In genomic region chr16:76216184-76216583, GRCm38 (mm10) we compare ENCODE assay signal across 20 mouse cellular contexts.
DNase-seq lines count a peak whose midpoint lies in the region; ATAC-seq and TF ChIP-seq lines count a peak whose summit lies in the region.
"Had no signal": no experiment of that assay in that cellular context is flagged by ENCODE, and none has a peak within 500 bp of the region (broad histone marks: within the 10 kb centered on the region; RNA-seq: fewer than 3 reads in every experiment).

No protein-coding gene starts in this region.

- 59% methylated on average over 8 of the region's 9 CpGs for WGBS in forebrain, embryonic 10.5 days
- 50% methylated on average over 8 of the region's 9 CpGs for WGBS in forebrain, embryonic 14.5 days
- WGBS in kidney, embryonic 14.5 days: 33% methylated on average over 8 of the region's 9 CpGs
- WGBS in midbrain, postnatal 0 days: 59% methylated on average over 8 of the region's 9 CpGs

- no peak for DNase-seq in forebrain, embryonic 10.5 days (ENCODE audit: extremely low spot score, low spot score)
- DNase-seq in forebrain, embryonic 14.5 days (ENCODE audit: low spot score): no peak
- no peak for DNase-seq in kidney, adult 18-20 months
- DNase-seq in lung, postnatal 10 days: peak; percentile 11
- DNase-seq in lung, postnatal 25 days (ENCODE audit: low spot score): no peak
- DNase-seq in retina, embryonic 14.5 days (ENCODE audit: low spot score): peak; percentile 21
- no peak for DNase-seq in midbrain, postnatal 0 days (ENCODE audit: low spot score)
- DNase-seq: adrenal gland, postnatal 14 days; cerebellum, adult 9-10 months; embryo, embryonic 11 days; gastrocnemius, postnatal 14 days; liver, postnatal 0 days; spleen, adult 18-20 months; thymus, adult 2 months had no signal

- no peak overlapping the region for H3K4me3 ChIP-seq in forebrain, embryonic 10.5 days
- H3K4me3 ChIP-seq in forebrain, embryonic 14.5 days (ENCODE audit: low read depth, low read length): no peak overlapping the region
- no peak overlapping the region for H3K4me3 ChIP-seq in kidney, embryonic 14.5 days (ENCODE audit: low read length)
- H3K4me3 ChIP-seq in midbrain, postnatal 0 days (ENCODE audit: low read depth, low read length): no peak overlapping the region
- H3K4me3 ChIP-seq: hindbrain, embryonic 10.5 days; limb, embryonic 13.5 days; midbrain, embryonic 10.5 days; neural tube, embryonic 15.5 days had no signal

- H3K9ac ChIP-seq in forebrain, embryonic 14.5 days (ENCODE audit: low read length): no peak overlapping the region
- H3K9ac ChIP-seq in kidney, embryonic 14.5 days (ENCODE audit: low read depth, low read length): no peak overlapping the region
- no peak overlapping the region for H3K9ac ChIP-seq in midbrain, postnatal 0 days (replicated peaks; ENCODE audit: low read length, poor library complexity, severe bottlenecking)
- H3K9ac ChIP-seq: limb, embryonic 13.5 days; liver, postnatal 0 days; neural tube, embryonic 15.5 days had no signal

- no peak for TF ChIP-seq CTCF in midbrain, postnatal 0 days (IDR thresholded peaks at IDR 0.05)

- 0 out of 2 replicates have a peak overlapping the region, but pooled peaks have one; percentile 48 for H3K27ac ChIP-seq in forebrain, embryonic 10.5 days
- no peak overlapping the region for H3K27ac ChIP-seq in forebrain, embryonic 14.5 days (ENCODE audit: low read depth, low read length)
- H3K27ac ChIP-seq in kidney, embryonic 14.5 days (ENCODE audit: low read depth, low read length): peak overlapping the region; percentile 4; the same call in 1 of the 2 replicates
- no peak overlapping the region for H3K27ac ChIP-seq in midbrain, postnatal 0 days (ENCODE audit: low read depth, low read length)
- H3K27ac ChIP-seq: hindbrain, embryonic 10.5 days; limb, embryonic 13.5 days; midbrain, embryonic 10.5 days; neural tube, embryonic 15.5 days had no signal

- no peaks in the 10 kb centered on the region for H3K27me3 ChIP-seq in forebrain, embryonic 10.5 days (ENCODE audit: poor library complexity, severe bottlenecking)
- no peaks in the 10 kb centered on the region for H3K27me3 ChIP-seq in forebrain, embryonic 14.5 days (replicated peaks; ENCODE audit: control insufficient read depth, insufficient read depth, low read length)
- no peaks in the 10 kb centered on the region for H3K27me3 ChIP-seq in kidney, embryonic 14.5 days (ENCODE audit: control insufficient read depth, insufficient read depth, low read length)
- no peaks in the 10 kb centered on the region for H3K27me3 ChIP-seq in midbrain, postnatal 0 days (ENCODE audit: insufficient read depth, low read length)
- H3K27me3 ChIP-seq: CH12.LX; limb, embryonic 13.5 days; neural tube, embryonic 15.5 days had no signal

- ATAC-seq in forebrain, embryonic 14.5 days: no peak
- ATAC-seq in kidney, embryonic 14.5 days (ENCODE audit: low FRiP score, low TSS enrichment): no peak
- no peak for ATAC-seq in midbrain, postnatal 0 days (ENCODE audit: low FRiP score)
- ATAC-seq: liver, postnatal 0 days had no signal

- peaks cover 8% of the 10 kb centered on the region; the same call in 1 of the 2 replicates for H3K4me1 ChIP-seq in forebrain, embryonic 10.5 days
- H3K4me1 ChIP-seq in forebrain, embryonic 14.5 days (ENCODE audit: control insufficient read depth, insufficient read depth, low read length): no peaks in the 10 kb centered on the region
- no peaks in the 10 kb centered on the region for H3K4me1 ChIP-seq in kidney, embryonic 14.5 days (ENCODE audit: control insufficient read depth, insufficient read depth, low read length)
- no peaks in the 10 kb centered on the region for H3K4me1 ChIP-seq in midbrain, postnatal 0 days (ENCODE audit: insufficient read depth, low read length)
- H3K4me1 ChIP-seq: hindbrain, embryonic 10.5 days; limb, embryonic 13.5 days; midbrain, embryonic 10.5 days; neural tube, embryonic 15.5 days had no signal

- H3K9me3 ChIP-seq in forebrain, embryonic 10.5 days: no peaks in the 10 kb centered on the region
- no peaks in the 10 kb centered on the region for H3K9me3 ChIP-seq in forebrain, embryonic 14.5 days (replicated peaks; ENCODE audit: control insufficient read depth, low read length)
- H3K9me3 ChIP-seq in kidney, embryonic 14.5 days (ENCODE audit: control insufficient read depth, low read length): no peaks in the 10 kb centered on the region
- no peaks in the 10 kb centered on the region for H3K9me3 ChIP-seq in midbrain, postnatal 0 days (ENCODE audit: low read length)
- H3K9me3 ChIP-seq: hindbrain, embryonic 10.5 days; limb, embryonic 13.5 days; midbrain, embryonic 10.5 days; neural tube, embryonic 15.5 days had no signal

- no peak overlapping the region for H3K4me2 ChIP-seq in forebrain, embryonic 14.5 days (ENCODE audit: low read length)
- no peak overlapping the region for H3K4me2 ChIP-seq in kidney, embryonic 14.5 days (replicated peaks; ENCODE audit: low read depth, low read length)
- no peak overlapping the region for H3K4me2 ChIP-seq in midbrain, postnatal 0 days (ENCODE audit: low read depth, low read length, poor library complexity, severe bottlenecking)
- H3K4me2 ChIP-seq: limb, embryonic 13.5 days; neural tube, embryonic 15.5 days had no signal

- H3K36me3 ChIP-seq in forebrain, embryonic 10.5 days (replicated peaks): no peaks in the 10 kb centered on the region
- no peaks in the 10 kb centered on the region for H3K36me3 ChIP-seq in forebrain, embryonic 14.5 days (ENCODE audit: control insufficient read depth, insufficient read depth, low read length)
- no peaks in the 10 kb centered on the region for H3K36me3 ChIP-seq in kidney, embryonic 14.5 days (ENCODE audit: control insufficient read depth, insufficient read depth, low read length)
- H3K36me3 ChIP-seq in midbrain, postnatal 0 days (ENCODE audit: insufficient read depth, low read length): no peaks in the 10 kb centered on the region
- H3K36me3 ChIP-seq: hindbrain, embryonic 10.5 days; limb, embryonic 13.5 days; midbrain, embryonic 10.5 days; neural tube, embryonic 15.5 days had no signal

Comparison
In these comparisons a context has a peak if more than half of its experiments do, and no peak if none do; other contexts are left out.
1. DNase-seq: peak in lung, postnatal 10 days (single experiment) and retina, embryonic 14.5 days (single experiment); none in forebrain, embryonic 10.5 days (single experiment), forebrain, embryonic 14.5 days (single experiment), kidney, adult 18-20 months (single experiment), lung, postnatal 25 days (single experiment) and midbrain, postnatal 0 days (single experiment).
2. H3K27ac ChIP-seq: peak in forebrain, embryonic 10.5 days (single experiment) and kidney, embryonic 14.5 days (single experiment); none in forebrain, embryonic 14.5 days (single experiment) and midbrain, postnatal 0 days (single experiment).